Mouse (Mus musculus) left cerebral cortex, postnatal 10 days (tissue): ENCODE measurements around the gene Zdhhc12. TPM values are rescaled to one million over a fixed set of nuclear protein-coding genes. Genes with fewer than 3 reads are reported as not detected.
A peak's percentile ranks its signal among the peaks of the same experiment; 100 is the strongest.
"Not testable (repeated sequence)": the region's sequence is repeated elsewhere in the genome, so short reads cannot be mapped to it uniquely, and the experiment has no call there.

ENCODE experiments used
- DNase-seq, 2 experiments: peaks; one replicate each; pipeline ENCODE4 v3.0.0; 2021 to 2022; ENCODE audit warnings: low spot score in 2 of 2, mixed read lengths in 1 of 2; ENCODE audit errors: extremely low spot score in 1 of 2
- intact Hi-C: fragments of 180-260 bp; cut with DNase I; formaldehyde crosslinking; loops from one replicate; pipeline ENCODE4 v1.15.1; 2025
- total RNA-seq, 2 experiments: library from RNA; stranded (reverse); gene quantifications; 2 replicates each; pipeline ENCODE4 v1.2.3; 2021

Gene Zdhhc12
- total RNA-seq, 2 experiments from 2014 or later = 16.8 to 20.8 TPM

DNA sequence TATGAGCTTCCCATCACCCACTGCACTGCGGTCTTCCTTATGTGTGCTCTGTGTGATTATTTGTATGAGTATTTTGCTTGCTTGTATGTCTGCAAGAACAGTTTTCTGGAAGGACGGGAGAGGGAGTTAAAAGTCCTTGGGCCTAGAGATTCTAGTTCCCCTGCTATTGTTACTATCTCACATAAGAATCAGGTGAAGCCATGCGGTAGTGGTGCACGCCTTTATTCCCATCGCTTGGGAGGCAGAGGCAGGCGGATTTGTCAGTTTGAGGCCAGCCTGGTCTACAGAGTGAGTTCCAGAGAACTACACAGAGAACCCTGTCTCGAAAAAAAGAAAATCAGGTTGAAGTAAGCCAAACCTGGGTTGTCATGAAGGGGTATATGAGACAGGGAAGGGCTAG is 20.6 kb downstream of the Zdhhc12 start:
- DNase-seq = no peak
- intact Hi-C loops = no loop called here

DNA sequence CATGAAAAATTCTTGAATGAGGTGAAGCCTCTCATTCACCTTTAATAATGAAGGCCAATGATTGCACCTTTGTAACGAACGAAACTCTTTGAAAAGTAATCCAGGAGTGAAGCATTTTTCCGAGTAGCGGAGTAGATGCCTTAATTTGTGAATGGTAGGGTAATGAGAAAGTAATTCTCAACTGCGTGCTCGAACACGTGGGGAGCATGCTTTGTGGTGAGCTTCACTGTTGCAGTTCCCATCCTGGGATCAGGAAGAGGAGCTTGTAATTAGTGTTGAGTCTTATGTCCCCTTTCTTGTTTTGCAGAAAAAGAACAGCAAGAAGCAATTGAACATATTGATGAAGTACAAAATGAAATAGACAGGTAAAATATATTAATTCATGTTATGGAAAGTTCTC is 25.5 kb downstream of the Zdhhc12 start:
- intact Hi-C loops = no loop called here
- DNase-seq = no peak

DNA sequence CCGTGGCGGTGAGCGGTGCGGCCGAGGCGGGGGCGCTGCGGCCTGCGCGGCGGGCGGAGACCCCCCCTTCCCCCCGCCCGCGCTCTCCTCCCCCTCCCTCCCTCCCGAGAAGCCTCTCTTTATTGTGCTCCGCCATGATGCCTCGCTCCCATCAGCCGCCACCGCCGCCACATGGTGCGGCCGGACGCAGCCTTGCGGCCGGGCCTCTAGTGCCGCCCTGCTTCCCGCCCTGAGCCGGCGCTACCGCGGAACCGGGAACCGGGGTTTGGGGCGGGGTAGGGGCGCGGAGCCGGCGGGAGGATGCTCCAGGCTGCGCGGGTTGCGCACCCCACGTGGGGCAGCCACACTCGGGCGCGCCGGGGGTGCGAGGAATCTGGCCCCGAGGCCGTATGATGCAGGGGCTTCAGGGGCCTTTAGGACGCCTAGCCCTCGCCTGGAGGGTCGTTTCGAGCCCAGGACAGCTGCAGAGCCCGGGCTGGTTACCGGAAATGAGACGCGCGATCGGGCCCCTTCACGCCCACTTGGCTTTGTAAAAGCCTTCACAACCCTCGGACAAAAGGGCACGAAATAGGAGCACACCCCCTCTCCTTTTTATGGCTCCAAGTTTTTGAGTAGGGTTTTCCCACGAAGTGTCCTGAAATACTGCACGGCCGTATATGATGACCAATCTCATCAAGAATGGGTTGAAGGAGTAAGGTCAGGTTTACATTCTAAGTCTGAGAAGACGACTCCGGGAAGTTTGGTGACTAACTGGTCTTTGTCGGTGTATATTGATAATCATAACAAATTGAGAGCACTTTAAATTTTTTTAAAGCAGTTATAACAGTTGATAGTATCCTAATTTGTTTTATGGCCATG is 26.2 kb downstream of the Zdhhc12 start:
- intact Hi-C loops = no loop called here
- DNase-seq = peak in 1 of 2 experiments; percentile 71

DNA sequence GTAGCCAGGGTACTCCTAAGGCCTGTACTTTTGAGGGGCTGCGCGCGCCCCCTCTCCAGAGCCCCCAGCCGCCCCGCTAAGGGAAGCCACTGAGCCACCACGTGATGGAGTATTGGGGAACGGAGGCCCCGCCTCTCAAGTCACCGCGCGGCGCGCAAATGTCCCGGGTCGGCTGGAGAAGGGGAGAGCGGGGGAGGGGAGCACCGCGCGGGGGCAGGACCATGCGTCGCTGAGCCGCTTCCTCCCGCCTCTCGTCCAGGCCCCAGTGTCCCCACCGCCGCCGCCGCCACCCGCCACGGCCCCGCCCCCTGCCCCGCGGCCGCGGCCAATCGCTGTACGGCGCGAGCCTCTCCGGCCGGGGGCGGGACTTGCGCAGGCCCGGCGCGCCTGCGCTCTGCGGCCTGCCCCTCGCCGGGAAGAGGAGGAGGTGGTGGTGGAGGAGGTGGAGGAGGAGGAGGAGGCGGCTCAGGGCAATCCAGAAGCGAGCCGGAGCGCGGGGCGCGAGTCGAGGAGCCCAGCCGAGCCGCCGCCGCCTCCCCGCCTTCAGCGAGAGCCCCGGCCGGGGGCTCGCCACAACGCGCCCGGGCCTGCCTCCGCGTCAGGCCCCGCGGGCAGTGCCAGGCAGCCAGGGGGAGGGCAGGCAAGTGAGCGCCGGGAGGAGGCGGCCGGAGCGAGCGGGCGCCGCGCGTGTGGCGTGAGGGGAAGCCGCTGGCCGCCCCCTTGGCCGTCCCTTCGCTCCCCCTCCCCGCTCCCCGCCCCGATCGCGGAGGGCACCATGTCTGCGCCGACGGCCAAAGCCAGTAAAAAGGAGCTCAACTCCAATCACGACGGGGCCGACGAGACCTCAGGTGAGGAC is 27.2 kb downstream of the Zdhhc12 start:
- DNase-seq = peak; percentile 87 to 97
- intact Hi-C loops = no loop called here

DNA sequence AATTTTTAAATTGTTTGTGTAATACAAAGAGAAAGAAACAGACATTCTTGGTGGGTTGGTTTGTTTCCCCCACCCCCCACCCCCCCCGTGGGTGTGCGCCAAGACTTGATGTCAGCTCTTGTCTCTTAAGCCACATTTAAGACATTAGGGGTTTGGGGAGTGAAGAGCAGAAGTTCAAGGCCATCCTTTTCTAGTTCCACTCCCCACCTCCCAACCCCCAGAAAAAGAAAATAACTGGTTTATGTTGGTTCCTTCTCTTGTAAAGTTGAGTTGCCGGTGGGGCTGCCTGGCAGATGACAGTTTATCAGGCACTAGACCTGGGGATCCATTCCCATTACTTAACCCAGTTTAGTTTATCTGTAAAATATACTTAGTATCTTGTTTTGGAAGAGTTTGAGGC is 29.1 kb downstream of the Zdhhc12 start:
- intact Hi-C loops = no loop called here

DNA sequence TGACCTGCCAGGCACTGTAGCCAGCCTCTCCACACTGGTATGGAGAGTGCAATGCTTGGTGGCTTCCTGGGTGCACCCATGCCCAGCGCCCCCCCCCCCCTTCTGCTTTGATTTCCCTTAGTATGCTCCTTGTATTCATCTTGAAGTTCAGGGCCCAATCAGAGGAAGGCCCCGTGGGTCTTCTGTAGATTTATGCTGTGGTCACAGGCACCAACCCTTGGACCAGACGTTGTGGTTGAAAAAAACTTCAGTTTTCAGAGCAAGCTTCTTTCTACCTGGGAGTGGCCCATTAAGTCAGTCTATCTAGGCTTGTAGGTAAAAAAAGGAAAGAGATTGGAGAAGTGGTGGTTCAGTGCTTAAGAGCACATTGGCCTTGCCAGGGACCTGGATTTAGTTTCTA is 29.7 kb downstream of the Zdhhc12 start:
- no peak for DNase-seq
- intact Hi-C loops = no loop called here

More for the DNA sequence above, 29.1 kb downstream of the Zdhhc12 start:
- no peak for DNase-seq

- no peak for DNase-seq
- intact Hi-C loops = no loop called here
Observed at GRCm38 (mm10) chr2:30063235-30063634, 30.2 kb downstream of the Zdhhc12 start.

DNA sequence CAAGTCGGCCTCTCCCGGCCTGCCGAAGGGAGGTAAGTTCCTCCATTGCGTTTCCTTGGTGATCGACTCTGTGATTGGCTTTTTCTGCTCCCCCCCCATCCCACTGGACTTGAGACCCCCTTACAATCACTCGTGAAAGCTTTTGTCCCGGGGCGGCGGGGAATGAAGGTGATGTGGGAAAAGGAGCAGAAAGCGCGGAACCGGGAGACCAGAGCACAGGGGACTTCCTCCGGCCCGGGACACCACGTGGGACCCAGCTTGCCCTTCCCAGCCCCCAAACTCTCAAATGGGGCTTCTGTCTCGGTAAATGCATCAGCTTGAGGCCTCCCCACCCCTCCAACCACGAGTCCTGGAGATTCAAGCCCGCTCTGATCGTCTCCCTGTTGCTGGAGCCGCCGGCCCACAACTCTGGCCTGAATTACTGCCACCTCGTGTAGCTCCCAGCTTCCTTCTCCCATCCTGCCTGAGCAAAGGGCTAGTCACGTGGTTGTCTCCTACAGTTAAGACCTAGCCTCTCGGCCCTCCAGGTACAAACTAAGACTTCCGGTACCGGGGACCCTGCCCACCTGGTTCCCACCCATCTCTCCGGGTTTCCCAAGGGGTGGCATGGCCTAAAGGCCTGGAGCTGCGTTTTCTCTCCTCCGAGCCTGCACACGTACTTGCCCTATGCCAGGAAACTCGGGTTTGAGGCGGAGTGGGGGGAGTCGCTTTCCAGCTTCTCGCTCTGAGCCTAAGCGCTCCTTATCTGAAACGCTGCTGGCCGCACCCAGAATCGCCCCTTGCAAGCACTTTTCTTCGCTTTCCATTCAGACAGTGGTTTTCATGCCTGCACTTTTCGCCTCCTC is 31.0 kb downstream of the Zdhhc12 start:
- DNase-seq = peak in 1 of 2 experiments; percentile 47
- intact Hi-C loops = no loop called here

- DNase-seq = peak in 1 of 2 experiments; percentile 75
- intact Hi-C loops = no loop called here
Observed at GRCm38 (mm10) chr2:30061215-30062166, 32.0 kb downstream of the Zdhhc12 start.

DNA sequence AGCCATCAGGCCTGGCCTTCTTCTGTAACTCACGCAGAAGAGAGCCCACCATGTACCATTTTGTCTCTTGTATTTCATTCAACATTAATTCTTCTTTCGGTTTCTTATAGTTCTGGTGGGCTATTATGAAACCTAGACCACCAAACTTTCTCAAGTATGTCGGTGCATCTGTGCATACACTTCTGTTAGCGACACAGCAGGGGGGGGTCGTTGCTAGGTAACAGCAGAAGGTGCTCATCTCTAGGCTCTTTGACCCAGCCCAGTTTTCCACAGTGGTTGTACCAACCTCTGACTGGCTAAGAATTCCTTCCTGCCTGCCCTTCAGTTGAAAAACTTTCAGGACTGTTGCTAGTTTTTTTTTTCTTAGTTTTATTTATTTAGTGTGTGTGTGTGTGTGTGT is 35.0 kb downstream of the Zdhhc12 start:
- intact Hi-C loops = no loop called here
- DNase-seq = no peak

DNA sequence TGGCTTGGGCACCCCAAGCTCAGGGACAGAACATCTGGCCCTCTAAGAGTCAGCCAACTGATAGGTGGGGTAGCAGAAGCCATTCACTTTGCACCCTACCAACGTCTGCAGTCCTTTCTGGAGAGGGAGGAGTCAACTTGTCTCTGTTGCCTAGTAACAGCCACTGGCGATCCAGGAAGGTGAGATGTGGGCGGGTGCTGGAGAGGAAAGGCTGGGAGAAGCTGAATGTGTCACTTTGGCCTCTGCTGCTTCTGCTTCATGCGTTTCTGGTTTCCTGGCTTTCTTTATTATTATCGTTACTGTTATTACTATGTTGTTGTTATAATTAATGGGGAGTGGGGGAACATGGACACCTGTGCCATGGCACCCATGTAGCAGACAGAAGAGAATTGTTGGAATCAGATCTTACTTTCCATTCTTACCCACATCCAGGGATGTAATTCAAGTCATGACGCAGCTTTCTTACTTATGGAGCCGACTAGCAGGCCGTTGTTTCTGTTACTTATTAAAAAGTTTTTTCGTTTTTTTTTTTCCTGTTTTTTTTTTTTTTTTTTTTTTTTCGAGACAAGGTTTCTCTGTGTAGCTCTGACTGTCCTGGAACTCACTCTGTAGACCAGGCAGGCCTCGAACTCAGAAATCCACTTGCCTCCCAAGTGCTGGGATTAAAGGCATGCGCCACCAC is 36.1 kb downstream of the Zdhhc12 start, which contains the start of gene Set:
TSS of gene Set (plus strand) at position 156 of the 682 bp plus-strand sequence.
- peak in 1 of 2 experiments; percentile 31 for DNase-seq
- intact Hi-C loops = no loop called here

- intact Hi-C loops = no loop called here
- DNase-seq = no peak
Observed at GRCm38 (mm10) chr2:30056736-30057135, 36.7 kb downstream of the Zdhhc12 start.

DNA sequence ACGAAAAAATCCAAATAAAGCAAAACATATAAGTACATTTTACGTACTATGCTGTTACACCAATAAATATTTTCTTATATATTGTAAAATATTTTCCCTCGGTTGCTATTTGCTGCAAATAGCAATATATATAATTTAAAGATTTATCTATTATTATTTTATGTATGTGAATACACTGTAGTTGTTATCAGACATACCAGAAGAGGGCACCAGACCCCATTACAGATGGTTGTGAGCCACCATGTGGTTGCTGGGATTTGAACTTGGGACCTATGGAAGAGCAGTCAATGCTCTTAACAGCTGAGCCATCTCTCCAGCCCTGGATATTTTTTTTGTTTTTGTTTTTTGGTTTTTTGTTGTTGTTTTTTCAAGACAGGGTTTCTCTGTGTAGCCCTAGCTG is 38.1 kb downstream of the Zdhhc12 start:
- intact Hi-C loops, DNase-seq: not testable (repeated sequence)

GRCm38 (mm10) chr2:30051992-30052761 is 41.3 kb downstream of the Zdhhc12 start:
- intact Hi-C loops = no loop called here
- no peak for DNase-seq

- no peak for DNase-seq
- intact Hi-C loops = no loop called here
Observed at GRCm38 (mm10) chr2:30049831-30050230, 43.6 kb downstream of the Zdhhc12 start.

DNA sequence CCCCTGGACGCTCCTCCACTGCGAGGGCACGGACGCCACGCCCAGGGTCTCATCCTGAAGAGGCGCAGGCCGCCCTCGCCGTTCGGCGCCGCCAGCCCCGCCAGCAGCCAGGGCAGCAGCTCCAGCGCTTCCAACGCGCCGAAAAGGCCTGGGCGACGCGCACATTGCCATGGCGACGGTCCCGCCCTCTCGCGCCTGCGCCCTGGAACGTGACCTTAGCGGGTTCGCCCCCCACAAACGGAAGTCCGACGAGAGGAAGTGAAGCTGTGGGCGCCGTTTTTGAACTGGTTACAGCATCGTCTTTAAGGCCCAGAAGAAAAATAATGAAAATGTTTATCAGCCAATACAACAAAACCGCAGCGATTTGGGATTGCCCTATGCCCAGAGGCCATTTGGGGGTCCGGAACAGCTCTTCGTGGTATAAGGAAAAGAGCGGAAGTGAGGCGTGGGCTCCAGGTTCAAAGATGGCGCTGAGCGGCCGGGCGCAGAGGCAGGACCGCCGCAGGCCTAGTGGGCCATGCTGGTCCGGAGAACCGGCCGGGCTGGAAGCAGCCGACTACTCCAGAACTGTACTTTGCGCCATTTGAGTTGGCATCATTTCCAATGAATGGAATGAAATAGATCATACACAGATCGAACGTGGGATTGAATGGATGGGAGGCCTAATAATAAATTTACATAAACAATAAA is 44.6 kb downstream of the Zdhhc12 start, which contains the start of gene Wdr34:
TSS of gene Wdr34 (minus strand) at position 183 of the 690 bp plus-strand sequence.
- intact Hi-C loops = no loop called here
- peak; percentile 97 to 98 for DNase-seq
